ENCODE assay signal across 8 mouse cellular contexts in the genomic region with DNA sequence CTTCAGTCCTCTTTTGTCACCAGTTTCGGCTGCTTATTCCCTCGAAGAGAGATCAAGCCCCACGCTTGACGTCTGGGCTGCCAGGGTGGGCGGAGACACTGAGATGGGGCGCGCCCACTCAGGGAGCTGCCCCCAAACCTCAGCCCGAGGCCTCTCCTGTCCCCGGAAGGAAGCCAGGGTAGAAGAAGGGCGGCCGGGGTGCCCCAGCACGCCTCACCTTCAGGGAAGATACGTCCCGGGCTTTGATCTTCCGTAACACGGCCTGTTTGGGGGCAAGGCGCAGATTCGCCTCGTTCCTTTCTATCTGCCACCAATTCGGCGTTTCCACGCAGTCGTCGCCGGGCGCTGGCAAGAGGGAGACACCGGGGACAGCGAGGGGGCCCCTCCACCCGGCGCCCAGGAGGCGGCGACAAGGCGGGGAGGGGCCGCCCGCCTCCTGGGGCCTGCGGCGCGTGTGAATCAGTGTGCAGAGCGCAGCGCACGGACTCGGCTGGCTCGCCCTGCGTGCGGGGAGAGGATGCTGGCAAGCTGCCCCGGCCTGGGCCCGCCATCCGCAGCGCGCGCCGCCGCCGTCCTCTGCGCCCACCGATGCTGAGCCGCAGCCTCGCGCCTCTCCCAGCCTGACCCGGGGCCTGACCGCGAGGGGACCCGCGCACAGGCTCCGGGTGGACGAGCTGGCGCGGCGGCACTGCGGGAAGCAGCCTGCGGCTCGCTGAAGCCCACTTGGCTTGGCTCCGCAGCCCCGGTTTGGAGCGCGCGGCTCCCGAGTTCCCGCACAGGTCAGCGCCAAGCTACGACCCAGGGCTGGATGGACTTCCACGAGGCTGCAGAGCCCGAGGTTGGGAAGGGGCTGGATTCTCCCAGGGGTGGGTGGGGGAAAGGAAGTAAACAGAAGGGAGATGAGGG. TPM values are rescaled to one million over a fixed set of nuclear protein-coding genes. Genes with fewer than 3 reads are reported as not detected.
DNase-seq lines count a peak whose midpoint lies in the region; ATAC-seq and TF ChIP-seq lines count a peak whose summit lies in the region.

Gene Adcy3, plus strand, starts transcription at position 163 of the 906 bp plus-strand sequence.

- no peak for DNase-seq in kidney, adult 8-10 months
- peak; percentile 84 for DNase-seq in embryonic facial prominence, embryonic 14.5 days (ENCODE audit: low spot score)
- DNase-seq in kidney, postnatal 25 days: peak; percentile 38 to 42
- no peak for DNase-seq in liver, embryonic 14.5 days (ENCODE audit: low read depth in 3 of 3, low spot score in 3 of 3)
- DNase-seq in natural killer cell, adult 2 months (ENCODE audit: low spot score in 2 of 2): peak; percentile 75 to 77

- peak within 1 kb of the TSS; percentile 51; the same call in 1 of the 2 replicates for H3K27ac ChIP-seq in kidney, embryonic 14.5 days (ENCODE audit: low read depth, low read length)
- peak within 1 kb of the TSS; percentile 69 for H3K27ac ChIP-seq in embryonic facial prominence, embryonic 14.5 days (replicated peaks; ENCODE audit: low read depth, low read length)
- H3K27ac ChIP-seq in heart, embryonic 11.5 days (ENCODE audit: low read depth, low read length): no peak within 1 kb of the TSS
- H3K27ac ChIP-seq in liver, embryonic 14.5 days: no peak within 1 kb of the TSS
- H3K27ac ChIP-seq in stomach, embryonic 14.5 days (ENCODE audit: low read length): peak within 1 kb of the TSS; percentile 63

- ATAC-seq in kidney, embryonic 14.5 days (ENCODE audit: low FRiP score, low TSS enrichment): peak; percentile 85
- ATAC-seq in embryonic facial prominence, embryonic 14.5 days (ENCODE audit: low read depth): peak; percentile 89
- peak; percentile 64 for ATAC-seq in heart, embryonic 11.5 days (replicated peaks; ENCODE audit: insufficient number of reproducible peaks, low FRiP score, low TSS enrichment)
- ATAC-seq in liver, embryonic 14.5 days (ENCODE audit: insufficient read depth): no peak
- ATAC-seq in stomach, embryonic 14.5 days (ENCODE audit: insufficient number of reproducible peaks, insufficient read depth, low FRiP score, low read depth): peak; percentile 85

- TF ChIP-seq CTCF in liver, embryonic 14.5 days (IDR thresholded peaks at IDR 0.05; ENCODE audit: low read depth): no peak

- H3K4me1 ChIP-seq in kidney, embryonic 14.5 days (ENCODE audit: control insufficient read depth, insufficient read depth, low read length): peaks cover 11% of the 10 kb centered on the region; the same call in 1 of the 2 replicates
- peaks cover 20% of the 10 kb centered on the region for H3K4me1 ChIP-seq in embryonic facial prominence, embryonic 14.5 days (ENCODE audit: control insufficient read depth, insufficient read depth, low read length)
- H3K4me1 ChIP-seq in heart, embryonic 11.5 days (ENCODE audit: control insufficient read depth, insufficient read depth, low read length): peaks cover 15% of the 10 kb centered on the region
- no peaks in the 10 kb centered on the region for H3K4me1 ChIP-seq in liver, embryonic 14.5 days (replicated peaks; ENCODE audit: control insufficient read depth in 2 of 2, insufficient read depth in 2 of 2, low read length in 1 of 2)
- H3K4me1 ChIP-seq in stomach, embryonic 14.5 days (ENCODE audit: control insufficient read depth, insufficient read depth, low read length): peaks cover 11% of the 10 kb centered on the region

- H3K4me2 ChIP-seq in kidney, embryonic 14.5 days (replicated peaks; ENCODE audit: low read depth, low read length): peak within 1 kb of the TSS; percentile 91
- H3K4me2 ChIP-seq in embryonic facial prominence, embryonic 14.5 days (ENCODE audit: low read depth, low read length): peak within 1 kb of the TSS; percentile 89
- H3K4me2 ChIP-seq in heart, embryonic 11.5 days: peak within 1 kb of the TSS; percentile 85
- H3K4me2 ChIP-seq in liver, embryonic 14.5 days (ENCODE audit: low read depth): peak within 1 kb of the TSS; percentile 51
- H3K4me2 ChIP-seq in stomach, embryonic 14.5 days (replicated peaks; ENCODE audit: low read depth, low read length): peak within 1 kb of the TSS; percentile 52

- H3K4me3 ChIP-seq in kidney, embryonic 14.5 days (ENCODE audit: low read length): peak within 1 kb of the TSS; percentile 62
- H3K4me3 ChIP-seq in embryonic facial prominence, embryonic 14.5 days (ENCODE audit: low read depth, low read length): peak within 1 kb of the TSS; percentile 63
- H3K4me3 ChIP-seq in heart, embryonic 11.5 days (ENCODE audit: low read depth, low read length): peak within 1 kb of the TSS; percentile 67
- H3K4me3 ChIP-seq in liver, embryonic 14.5 days (ENCODE audit: insufficient read depth in 1 of 2, low read depth in 2 of 2, low read length in 2 of 2): peak within 1 kb of the TSS; percentile 29 to 41
- peak within 1 kb of the TSS; percentile 46 for H3K4me3 ChIP-seq in stomach, embryonic 14.5 days (ENCODE audit: low read depth, low read length)

- WGBS in kidney, embryonic 14.5 days: under 1% methylated on average over 72 of the region's 83 CpGs
- WGBS in embryonic facial prominence, embryonic 14.5 days: under 1% methylated on average over 9 of the region's 83 CpGs
- WGBS in heart, embryonic 11.5 days (ENCODE audit: insufficient replicate concordance): under 1% methylated on average over 73 of the region's 83 CpGs
- WGBS in liver, embryonic 14.5 days (ENCODE audit: insufficient replicate concordance): 1% methylated on average over 81 of the region's 83 CpGs
- under 1% methylated on average over 83 of the region's 83 CpGs for WGBS in stomach, embryonic 14.5 days

- H3K9ac ChIP-seq in kidney, embryonic 14.5 days (ENCODE audit: low read depth, low read length): peak within 1 kb of the TSS; percentile 78
- peak within 1 kb of the TSS; percentile 81 for H3K9ac ChIP-seq in embryonic facial prominence, embryonic 14.5 days (ENCODE audit: low read depth, low read length)
- H3K9ac ChIP-seq in heart, embryonic 11.5 days (ENCODE audit: low read depth, low read length): peak within 1 kb of the TSS; percentile 72
- no peak within 1 kb of the TSS for H3K9ac ChIP-seq in liver, embryonic 14.5 days (replicated peaks)
- peak within 1 kb of the TSS; percentile 47 for H3K9ac ChIP-seq in stomach, embryonic 14.5 days (replicated peaks; ENCODE audit: low read depth, low read length)

- no peak for TF ChIP-seq EP300 in liver, embryonic 14.5 days (IDR thresholded peaks at IDR 0.05; ENCODE audit: low read depth)

- H3K36me3 ChIP-seq in kidney, embryonic 14.5 days (ENCODE audit: control insufficient read depth, insufficient read depth, low read length): no peaks in the 10 kb centered on the region
- peaks cover 10% of the 10 kb centered on the region for H3K36me3 ChIP-seq in embryonic facial prominence, embryonic 14.5 days (ENCODE audit: control insufficient read depth, insufficient read depth, low read length)
- H3K36me3 ChIP-seq in heart, embryonic 11.5 days (ENCODE audit: control insufficient read depth, insufficient read depth, low read length): no peaks in the 10 kb centered on the region; the same call in 1 of the 2 replicates
- no peaks in the 10 kb centered on the region for H3K36me3 ChIP-seq in liver, embryonic 14.5 days (replicated peaks; ENCODE audit: control insufficient read depth, insufficient read depth, low read depth)
- no peaks in the 10 kb centered on the region for H3K36me3 ChIP-seq in stomach, embryonic 14.5 days (ENCODE audit: control insufficient read depth, insufficient read depth, low read length)

- H3K27me3 ChIP-seq in kidney, embryonic 14.5 days (ENCODE audit: control insufficient read depth, insufficient read depth, low read length): no peaks in the 10 kb centered on the region
- no peaks in the 10 kb centered on the region for H3K27me3 ChIP-seq in embryonic facial prominence, embryonic 14.5 days (replicated peaks; ENCODE audit: control insufficient read depth, insufficient read depth, low read length)
- no peaks in the 10 kb centered on the region; the same call in 1 of the 2 replicates for H3K27me3 ChIP-seq in heart, embryonic 11.5 days (ENCODE audit: control insufficient read depth, insufficient read depth, low read length)
- peaks cover 11% of the 10 kb centered on the region for H3K27me3 ChIP-seq in liver, embryonic 14.5 days (ENCODE audit: control insufficient read depth, insufficient read depth, low read length)
- no peaks in the 10 kb centered on the region for H3K27me3 ChIP-seq in stomach, embryonic 14.5 days (ENCODE audit: control insufficient read depth, insufficient read depth, low read length)

- peaks cover 2% of the 10 kb centered on the region; the same call in 1 of the 2 replicates for H3K9me3 ChIP-seq in kidney, embryonic 14.5 days (ENCODE audit: control insufficient read depth, low read length)
- H3K9me3 ChIP-seq in embryonic facial prominence, embryonic 14.5 days (ENCODE audit: control insufficient read depth, low read length): no peaks in the 10 kb centered on the region
- H3K9me3 ChIP-seq in heart, embryonic 11.5 days (replicated peaks; ENCODE audit: control insufficient read depth, low read length): no peaks in the 10 kb centered on the region; the same call in 1 of the 2 replicates
- H3K9me3 ChIP-seq in liver, embryonic 14.5 days (ENCODE audit: control insufficient read depth, low read length): no peaks in the 10 kb centered on the region
- H3K9me3 ChIP-seq in stomach, embryonic 14.5 days (ENCODE audit: control insufficient read depth, low read depth, low read length): peaks cover 4% of the 10 kb centered on the region; the same call in 1 of the 2 replicates

RNA-seq across cellular contexts. Expression of gene Adcy3, which starts in this region (rescaled TPM):
- 4.3 and 7.4 TPM in 2 replicates for polyA plus RNA-seq in kidney, embryonic 14.5 days (2014; fragmentation: Nextera tagmentation; extraction: Ambion mirVana)
- 13.0 and 13.4 TPM in 2 replicates for polyA plus RNA-seq in embryonic facial prominence, embryonic 14.5 days (2014; fragmentation: Nextera tagmentation; extraction: Ambion mirVana)
- polyA plus RNA-seq in heart, embryonic 11.5 days (2014; fragmentation: Nextera tagmentation; extraction: Ambion mirVana): 3.8 TPM in 2 replicates
- 0.34 and 0.42 TPM in 2 replicates for polyA plus RNA-seq in liver, embryonic 14.5 days (2012; rRNA removed)
- 0.18 and 0.40 TPM in 2 replicates for polyA plus RNA-seq in liver, embryonic 14.5 days (2014; fragmentation: Nextera tagmentation; extraction: Ambion mirVana)
- 8.9 and 9.1 TPM in 2 replicates for polyA plus RNA-seq in stomach, embryonic 14.5 days (2014; fragmentation: Nextera tagmentation; extraction: Ambion mirVana)

Comparison
In these comparisons a context has a peak if more than half of its experiments do, and no peak if none do; other contexts are left out.
1. DNase-seq: peak in embryonic facial prominence, embryonic 14.5 days (single experiment), kidney, postnatal 25 days (2 of 2) and natural killer cell, adult 2 months (2 of 2); none in kidney, adult 8-10 months (0 of 2) and liver, embryonic 14.5 days (0 of 3).
2. H3K27ac ChIP-seq: peak in kidney, embryonic 14.5 days (single experiment), embryonic facial prominence, embryonic 14.5 days (single experiment) and stomach, embryonic 14.5 days (single experiment); none in heart, embryonic 11.5 days (single experiment) and liver, embryonic 14.5 days (single experiment).
3. Peak in every context shown above with its lines, with median percentiles within 50 percentile points of each other: H3K4me2 ChIP-seq and H3K4me3 ChIP-seq.